Mouse (Mus musculus) v-Abl transformed pro-B cells (cell line): Measurements from ENCODE around the gene Impdh2.

ENCODE experiments used
- in situ Hi-C, 2 experiments: fragments of 400-800 bp; cut with MboI; formaldehyde crosslinking; loops; one replicate each; pipeline ENCODE4 v1.15.1; 2025; ENCODE audit not compliant: unreplicated experiment in 2 of 2

Impdh2 gene

GRCm38 (mm10) chr9:108560227-108560841 lies at the start of gene Impdh2:
TSS of gene Impdh2 (plus strand) at chr9:108560286.
- in situ Hi-C loops = no loop called here

GRCm38 (mm10) chr9:108516380-108517251 lies 43.5 kb upstream of the Impdh2 start, which contains the start of gene Qrich1:
TSS of gene Qrich1 (plus strand) at chr9:108516806.
- in situ Hi-C loops = no loop called here

GRCm38 (mm10) chr9:108517253-108517930 lies 42.7 kb upstream of the Impdh2 start:
- in situ Hi-C loops = no loop called here

- in situ Hi-C loops = no loop called here
Measured at GRCm38 (mm10) chr9:108517931-108518332, 42.2 kb upstream of the Impdh2 start.

- in situ Hi-C loops = no loop called here
Measured at GRCm38 (mm10) chr9:108521604-108522003, 38.5 kb upstream of the Impdh2 start.

DNA sequence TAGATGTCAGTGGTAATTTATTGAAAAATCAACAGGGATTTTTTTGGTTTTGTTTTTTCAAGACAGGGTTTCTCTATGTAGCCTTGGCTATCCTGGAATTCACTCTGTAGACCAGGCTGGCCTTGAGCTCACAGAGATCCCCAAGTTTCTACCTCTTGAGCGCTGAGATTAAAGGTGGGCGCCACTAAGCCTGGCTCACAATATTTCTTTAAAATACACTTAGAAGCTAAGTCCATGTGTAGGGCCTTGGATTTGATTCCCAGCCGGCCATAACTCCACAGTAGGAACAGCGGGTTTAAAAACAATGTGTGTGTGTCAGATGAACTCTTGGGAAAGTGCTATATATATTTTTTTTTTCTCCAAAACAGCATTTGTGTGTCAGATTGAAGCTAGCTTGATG lies 36.7 kb upstream of the Impdh2 start:
- in situ Hi-C loops = no loop called here

DNA sequence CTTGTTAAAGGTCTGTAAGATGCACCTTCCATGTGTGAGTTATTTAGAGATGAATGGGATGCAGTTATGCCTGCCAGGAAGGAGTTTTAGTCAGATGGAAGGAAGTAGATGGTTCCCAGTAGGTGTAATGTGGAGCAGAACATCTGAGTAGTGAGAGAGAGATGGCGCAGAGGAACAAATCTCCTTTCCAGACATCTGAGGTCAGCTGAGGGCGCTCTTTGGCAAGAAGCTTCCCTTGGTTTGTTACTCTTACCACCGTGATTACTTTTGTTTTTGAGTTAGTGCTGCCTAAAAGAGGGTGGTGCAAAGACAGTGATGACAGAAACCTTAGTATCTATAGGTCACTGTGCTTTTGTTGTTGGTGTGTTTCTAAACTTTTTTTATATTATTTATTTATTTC lies 34.7 kb upstream of the Impdh2 start:
- in situ Hi-C loops = loop anchor here in 1 of 2 experiments (25.0 kb wide), 1 partner anchor 763 kb away; the partner anchor contains the start of gene Rbm5

GRCm38 (mm10) chr9:108530954-108531353 lies 29.1 kb upstream of the Impdh2 start:
- in situ Hi-C loops = loop anchor here in 1 of 2 experiments (25.0 kb wide), 1 partner anchor 769 kb away; the partner anchor contains the start of gene Rbm5

DNA sequence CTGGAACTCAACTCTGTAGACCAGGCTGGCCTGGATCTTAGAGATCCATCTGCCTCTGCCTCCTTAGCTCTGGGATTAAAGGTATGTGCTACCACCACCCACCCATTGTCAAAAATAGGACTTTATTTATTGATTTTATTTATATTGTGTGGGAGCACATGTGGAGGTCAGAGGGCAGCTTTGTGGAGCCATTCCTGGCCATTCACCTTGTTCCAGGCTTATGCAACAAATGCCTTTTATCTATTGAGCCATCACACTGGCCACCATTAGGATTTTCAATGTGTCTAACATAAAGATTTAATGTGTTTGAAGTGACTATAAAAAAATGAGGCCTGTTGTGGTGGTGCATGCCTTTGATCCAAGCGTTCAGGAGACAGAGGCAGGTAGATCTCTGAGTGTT lies 28.6 kb upstream of the Impdh2 start:
- in situ Hi-C loops = loop anchor here in 1 of 2 experiments (25.0 kb wide), 1 partner anchor 769 kb away; the partner anchor contains the start of gene Rbm5

DNA sequence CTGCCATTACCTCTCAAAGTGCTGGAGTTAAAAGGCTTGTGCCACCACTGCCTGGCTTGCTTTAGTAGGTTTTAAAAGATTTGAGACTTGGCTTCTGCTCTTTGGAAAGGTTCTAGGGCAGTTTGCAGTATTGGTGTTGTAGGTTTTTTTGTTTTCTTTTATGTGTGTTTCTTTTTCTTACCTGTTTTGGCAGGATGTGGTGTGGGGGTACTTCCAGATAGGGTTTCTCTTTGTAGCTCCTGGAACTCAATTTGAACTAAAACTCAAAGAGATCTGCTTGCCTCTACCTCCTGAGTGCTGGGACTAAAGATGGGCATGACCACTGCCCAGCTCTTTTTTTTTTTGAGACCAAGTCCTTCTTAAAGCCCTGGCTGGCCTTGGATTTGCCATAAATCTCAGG lies 19.2 kb upstream of the Impdh2 start:
- in situ Hi-C loops = loop anchor here (10.0 to 25.0 kb wide), 3 partner anchors 156 to 779 kb away; partner anchors contain the start of gene Rbm5 (in 1 of the 2)

DNA sequence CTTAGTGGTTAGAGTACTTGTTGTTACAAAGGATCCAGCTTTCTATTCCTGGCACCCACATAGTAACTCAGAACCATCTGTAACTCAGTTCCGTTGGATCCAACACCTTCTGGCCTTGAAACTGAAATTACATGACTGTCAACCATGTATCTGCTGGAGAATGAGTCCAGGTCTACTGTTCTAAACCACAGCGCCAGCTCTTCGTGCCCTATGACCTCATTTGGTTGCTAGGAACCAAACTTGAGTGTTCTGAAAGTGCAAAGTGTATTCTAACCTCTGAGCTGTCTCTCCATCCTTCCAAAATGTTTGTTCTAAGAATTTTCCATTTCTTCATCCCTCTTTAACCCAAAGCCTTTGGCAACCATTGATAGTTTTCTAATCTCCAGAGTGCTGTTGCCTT lies 14.1 kb upstream of the Impdh2 start:
- in situ Hi-C loops = loop anchor here (10.0 to 25.0 kb wide), 3 partner anchors 161 to 784 kb away; partner anchors contain the start of gene Rbm5 (in 1 of the 2)

- in situ Hi-C loops = loop anchor here (10.0 to 25.0 kb wide), 3 partner anchors 162 to 785 kb away; partner anchors contain the start of gene Rbm5 (in 1 of the 2)
Measured at GRCm38 (mm10) chr9:108546875-108547274, 13.2 kb upstream of the Impdh2 start.

DNA sequence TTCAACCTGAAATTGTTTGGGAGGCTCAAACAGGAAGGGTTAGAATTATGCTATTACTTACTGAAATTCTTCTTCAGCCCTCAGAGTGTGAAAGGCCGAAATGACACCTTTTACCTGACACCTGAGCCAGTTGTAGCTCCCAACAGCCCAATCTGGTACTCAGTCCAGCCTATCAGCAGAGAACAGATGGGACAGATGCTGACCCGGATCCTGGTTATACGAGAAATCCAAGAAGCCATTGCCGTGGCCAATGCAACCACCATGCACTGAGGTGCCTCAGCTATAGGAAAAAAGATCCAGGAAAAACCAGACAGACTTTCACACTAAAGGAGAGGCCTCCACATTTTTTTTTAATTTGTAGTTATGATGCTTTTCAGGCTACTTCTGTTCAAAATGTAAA lies 917 bp upstream of the Impdh2 start:
- in situ Hi-C loops = no loop called here

DNA sequence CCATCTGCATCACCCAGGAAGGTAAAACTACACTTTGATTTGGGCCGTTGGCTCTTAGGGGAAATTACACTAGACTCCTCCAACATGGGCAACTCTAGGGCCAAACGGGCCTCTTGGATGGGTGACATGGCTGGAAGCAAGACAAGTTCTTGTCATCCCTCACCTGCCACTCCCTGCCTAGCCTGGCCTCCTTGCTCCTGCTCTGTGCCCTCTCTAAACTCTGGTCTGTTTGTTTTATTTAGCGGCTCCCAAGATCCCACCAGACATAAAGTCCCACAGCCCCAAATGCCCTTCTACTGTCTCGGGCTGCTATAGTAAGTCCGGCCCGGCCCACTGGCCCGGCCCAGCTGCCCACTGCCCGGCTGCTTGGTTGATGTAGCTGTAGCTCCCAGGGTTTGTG lies 3.6 kb downstream of the Impdh2 start:
- in situ Hi-C loops = no loop called here

GRCm38 (mm10) chr9:108564131-108564530 lies 4.0 kb downstream of the Impdh2 start:
- in situ Hi-C loops = no loop called here

GRCm38 (mm10) chr9:108565881-108566814 lies 6.1 kb downstream of the Impdh2 start:
- in situ Hi-C loops = no loop called here

- in situ Hi-C loops = no loop called here
Measured at GRCm38 (mm10) chr9:108566815-108567776, 7.0 kb downstream of the Impdh2 start, which contains the start of gene Ndufaf3. TSS of gene Ndufaf3 (minus strand) at chr9:108567434.

DNA sequence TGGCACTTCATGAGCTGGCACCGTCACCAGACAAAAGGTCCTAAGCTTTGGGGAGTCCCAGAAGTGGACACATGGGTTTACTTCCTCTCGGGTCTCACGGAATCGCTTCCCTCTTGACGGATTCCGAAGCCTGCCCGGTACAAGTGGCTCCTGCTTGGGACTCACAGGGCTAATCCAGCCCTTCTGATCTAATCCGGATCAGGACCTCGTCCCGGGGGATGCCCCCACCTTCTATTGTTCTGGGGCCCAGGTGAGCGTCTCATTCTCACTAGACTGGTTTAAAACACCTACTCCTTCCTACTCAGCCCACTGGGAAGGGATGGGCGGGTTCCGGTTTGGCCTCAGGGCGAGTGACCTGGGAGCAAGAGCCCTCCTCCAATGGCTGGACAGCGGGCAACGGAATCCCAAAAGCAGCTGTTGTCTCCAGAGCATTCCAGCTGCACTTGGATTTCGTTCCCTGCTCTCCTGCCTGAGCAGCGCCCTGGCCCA lies 7.9 kb downstream of the Impdh2 start:
- in situ Hi-C loops = no loop called here
